Mouse (Mus musculus) small intestine, adult 2 months (tissue): ENCODE results near the gene Trmt5.

Experiments used
- CTCF ChIP-seq: fragments of 200-500 bp; IDR thresholded peaks from 2 replicates; pipeline ENCODE4 v1.5.1; 2012; ENCODE audit warnings: low read depth, mild to moderate bottlenecking, control low read depth, inconsistent platforms, low read length, moderate library complexity, mixed read lengths; ENCODE audit not compliant: insufficient replicate concordance, insufficient read length; ENCODE audit errors: extremely low read depth
- POLR2A ChIP-seq: fragments of 200-500 bp; IDR thresholded peaks from 2 replicates; pipeline ENCODE4 v1.6.1; 2012; ENCODE audit warnings: low read depth, mild to moderate bottlenecking, control low read depth, inconsistent platforms, low read length, moderate library complexity

GRCm38 (mm10) chr12:73328448-73329167 lies 42.1 kb upstream of the Trmt5 start:
- TF ChIP-seq CTCF: no peak
- no peak for TF ChIP-seq POLR2A
